In genomic region chr12:70937150-70937549, GRCm38 (mm10) we compare ENCODE assay signal across 8 mouse cellular contexts. TPM values are rescaled to one million over a fixed set of nuclear protein-coding genes. Genes with fewer than 3 reads are reported as not detected.
DNase-seq lines count a peak whose midpoint lies in the region; ATAC-seq and TF ChIP-seq lines count a peak whose summit lies in the region.

No protein-coding gene starts in this region.

- H3K9ac ChIP-seq in heart, embryonic 15.5 days: peak overlapping the region; percentile 78
- peak overlapping the region; percentile 89 for H3K9ac ChIP-seq in limb, embryonic 14.5 days (ENCODE audit: low read depth, low read length, severe bottlenecking)
- H3K9ac ChIP-seq in neural tube, embryonic 12.5 days: peak overlapping the region; percentile 79

- no peaks in the 10 kb centered on the region for H3K9me3 ChIP-seq in heart, embryonic 15.5 days (replicated peaks)
- no peaks in the 10 kb centered on the region for H3K9me3 ChIP-seq in limb, embryonic 14.5 days (ENCODE audit: control insufficient read depth, low read length)
- H3K9me3 ChIP-seq in neural tube, embryonic 12.5 days: 0 out of 2 replicates have a peak, but pooled peaks cover 4% of the 10 kb centered on the region

- no peak for TF ChIP-seq CTCF in cortical plate, adult 2 months (IDR thresholded peaks at IDR 0.05; ENCODE audit: extremely low read depth, insufficient read depth, low read length)

- ATAC-seq in heart, embryonic 15.5 days (replicated peaks; ENCODE audit: insufficient number of reproducible peaks, insufficient read depth, low FRiP score, low read depth): no peak; the same call in 1 of the 2 replicates
- ATAC-seq in limb, embryonic 14.5 days (ENCODE audit: low FRiP score, low read depth): peak; percentile 19; the same call in 1 of the 2 replicates
- peak; percentile 30; the same call in 1 of the 2 replicates for ATAC-seq in neural tube, embryonic 12.5 days (ENCODE audit: low FRiP score, low read depth)

- 46% methylated on average over 6 of the region's 12 CpGs for WGBS in heart, embryonic 15.5 days
- WGBS in limb, embryonic 14.5 days: 33% methylated on average over 8 of the region's 12 CpGs
- WGBS in neural tube, embryonic 12.5 days: 27% methylated on average over 7 of the region's 12 CpGs

- H3K27me3 ChIP-seq in heart, embryonic 15.5 days: no peaks in the 10 kb centered on the region
- no peaks in the 10 kb centered on the region for H3K27me3 ChIP-seq in limb, embryonic 14.5 days (ENCODE audit: control insufficient read depth, insufficient read depth, low read length)
- no peaks in the 10 kb centered on the region for H3K27me3 ChIP-seq in neural tube, embryonic 12.5 days (replicated peaks)

- H3K4me3 ChIP-seq in cortical plate, adult 2 months (ENCODE audit: insufficient read depth, low read length): peak overlapping the region; percentile 100
- peak overlapping the region; percentile 79 for H3K4me3 ChIP-seq in heart, embryonic 15.5 days
- peak overlapping the region; percentile 90 for H3K4me3 ChIP-seq in limb, embryonic 14.5 days (replicated peaks; ENCODE audit: low read length)
- H3K4me3 ChIP-seq in neural tube, embryonic 12.5 days: peak overlapping the region; percentile 67

- DNase-seq in ovary, postnatal 14 days (ENCODE audit: low spot score): peak; percentile 5
- DNase-seq in ovary, postnatal 10 days (ENCODE audit: low spot score): no peak
- no peak for DNase-seq in limb, embryonic 14.5 days (ENCODE audit: low spot score)
- DNase-seq in B cell, adult 2 months: no peak
- no peak for DNase-seq in spleen, adult 18-20 months

- peak overlapping the region; percentile 66 for H3K4me2 ChIP-seq in heart, embryonic 15.5 days
- peak overlapping the region; percentile 56 for H3K4me2 ChIP-seq in limb, embryonic 14.5 days (replicated peaks; ENCODE audit: low read depth, low read length, severe bottlenecking)
- H3K4me2 ChIP-seq in neural tube, embryonic 12.5 days (replicated peaks): peak overlapping the region; percentile 67

- peaks cover 8% of the 10 kb centered on the region for H3K36me3 ChIP-seq in heart, embryonic 15.5 days
- peaks cover 14% of the 10 kb centered on the region for H3K36me3 ChIP-seq in limb, embryonic 14.5 days (ENCODE audit: control insufficient read depth, insufficient read depth, low read length)
- 0 out of 2 replicates have a peak, but pooled peaks cover 4% of the 10 kb centered on the region for H3K36me3 ChIP-seq in neural tube, embryonic 12.5 days

- TF ChIP-seq POLR2A in cortical plate, adult 2 months (IDR thresholded peaks at IDR 0.05; ENCODE audit: extremely low read depth, insufficient read depth, low read length): no peak
- no peak for TF ChIP-seq POLR2A in limb, embryonic 14.5 days (IDR thresholded peaks at IDR 0.05; ENCODE audit: borderline replicate concordance, extremely low read depth, insufficient read depth, insufficient read length)

- peaks cover 5% of the 10 kb centered on the region for H3K4me1 ChIP-seq in cortical plate, adult 2 months (ENCODE audit: control insufficient read depth, insufficient read depth, low read length)
- H3K4me1 ChIP-seq in heart, embryonic 15.5 days (replicated peaks): peaks cover 8% of the 10 kb centered on the region
- H3K4me1 ChIP-seq in limb, embryonic 14.5 days (ENCODE audit: control insufficient read depth, insufficient read depth, low read length): no peaks in the 10 kb centered on the region
- 0 out of 2 replicates have a peak, but pooled peaks cover 3% of the 10 kb centered on the region for H3K4me1 ChIP-seq in neural tube, embryonic 12.5 days

- H3K27ac ChIP-seq in cortical plate, adult 2 months (ENCODE audit: insufficient read depth, low read length): peak overlapping the region; percentile 84
- peak overlapping the region; percentile 91 for H3K27ac ChIP-seq in heart, embryonic 15.5 days
- H3K27ac ChIP-seq in limb, embryonic 14.5 days (replicated peaks; ENCODE audit: low read depth, low read length): peak overlapping the region; percentile 84
- peak overlapping the region; percentile 50; the same call in 1 of the 2 replicates for H3K27ac ChIP-seq in neural tube, embryonic 12.5 days

RNA-seq across cellular contexts. Expression of gene Actr10, which starts 0.5 kb away (rescaled TPM):
- 82.0 and 82.2 TPM in 2 replicates for polyA plus RNA-seq in cortical plate, adult 2 months (2012; rRNA removed)
- 162 and 181 TPM in 2 replicates for polyA plus RNA-seq in heart, embryonic 15.5 days (2015; fragmentation: Nextera tagmentation; extraction: Ambion mirVana)
- polyA plus RNA-seq in limb, embryonic 14.5 days (2012; rRNA removed): 91.3 and 91.6 TPM in 2 replicates
- 257 and 264 TPM in 2 replicates for polyA plus RNA-seq in limb, embryonic 14.5 days (2014; fragmentation: Nextera tagmentation; extraction: Ambion mirVana)
- polyA plus RNA-seq in neural tube, embryonic 12.5 days (2016; fragmentation: Nextera tagmentation; extraction: Ambion mirVana): 252 and 267 TPM in 2 replicates

RNA-seq across cellular contexts. Expression of gene Psma3, which starts 37.3 kb away (rescaled TPM):
- 175 and 184 TPM in 2 replicates for polyA plus RNA-seq in cortical plate, adult 2 months (2012; rRNA removed)
- polyA plus RNA-seq in heart, embryonic 15.5 days (2015; fragmentation: Nextera tagmentation; extraction: Ambion mirVana): 388 and 430 TPM in 2 replicates
- polyA plus RNA-seq in limb, embryonic 14.5 days (2012; rRNA removed): 196 and 245 TPM in 2 replicates
- polyA plus RNA-seq in limb, embryonic 14.5 days (2014; fragmentation: Nextera tagmentation; extraction: Ambion mirVana): 543 and 594 TPM in 2 replicates
- polyA plus RNA-seq in neural tube, embryonic 12.5 days (2016; fragmentation: Nextera tagmentation; extraction: Ambion mirVana): 543 and 554 TPM in 2 replicates
